Mouse (Mus musculus) midbrain, postnatal 0 days (tissue): Measurements from ENCODE around the gene Vmn1r212. TPM values are rescaled to one million over a fixed set of nuclear protein-coding genes. Genes with fewer than 3 reads are reported as not detected.
"Not testable (repeated sequence)": the region's sequence is repeated elsewhere in the genome, so short reads cannot be mapped to it uniquely, and the experiment has no call there.

Source experiments
- ATAC-seq: fragments of 200-750 bp; cut with Nextera tagmentation; 2 replicates; pipeline ENCODE4 v1.8.0; 2017; ENCODE audit warnings: moderate number of reproducible peaks, mild to moderate bottlenecking, moderate TSS enrichment, moderate library complexity; ENCODE audit not compliant: low FRiP score
- DNase-seq: peaks from one replicate; pipeline ENCODE4 v3.0.0-alpha.2; 2015; ENCODE audit warnings: low spot score
- H3K27ac ChIP-seq: fragments of 300-500 bp; sonication (generic); 2 replicates; pipeline ENCODE4 v1.5.1; 2014; ENCODE audit warnings: low read depth, mild to moderate bottlenecking, low read length, mixed read lengths
- H3K27me3 ChIP-seq: fragments of 300-500 bp; sonication (generic); 2 replicates; pipeline ENCODE4 v1.6.1; 2014; ENCODE audit warnings: low read length, control low read depth, mixed read lengths; ENCODE audit not compliant: insufficient read depth
- H3K36me3 ChIP-seq: fragments of 300-500 bp; sonication (generic); 2 replicates; pipeline ENCODE4 v1.6.1; 2014; ENCODE audit warnings: low read length, control low read depth, mixed read lengths; ENCODE audit not compliant: insufficient read depth
- H3K4me1 ChIP-seq: fragments of 300-500 bp; sonication (generic); 2 replicates; pipeline ENCODE4 v1.6.1; 2014; ENCODE audit warnings: mild to moderate bottlenecking, control low read depth, antibody characterized with exemption, low read length, mixed read lengths; ENCODE audit not compliant: insufficient read depth
- H3K4me2 ChIP-seq: fragments of 300-500 bp; sonication (generic); 2 replicates; pipeline ENCODE4 v1.6.1; 2014; ENCODE audit warnings: low read depth, mild to moderate bottlenecking, low read length, mixed read lengths; ENCODE audit not compliant: poor library complexity, severe bottlenecking
- H3K4me3 ChIP-seq: fragments of 300-500 bp; sonication (generic); 2 replicates; pipeline ENCODE4 v1.5.1; 2014; ENCODE audit warnings: low read depth, mild to moderate bottlenecking, low read length, moderate library complexity
- H3K9ac ChIP-seq: fragments of 300-500 bp; sonication (generic); replicated peaks from 2 replicates; pipeline ENCODE4 v1.6.1; 2014; ENCODE audit warnings: mild to moderate bottlenecking, low read length, moderate library complexity, mixed read lengths; ENCODE audit not compliant: poor library complexity, severe bottlenecking
- H3K9me3 ChIP-seq: fragments of 300-500 bp; sonication (generic); 2 replicates; pipeline ENCODE4 v1.6.1; 2016; ENCODE audit warnings: low read length, control low read depth
- CTCF ChIP-seq: IDR thresholded peaks from 2 replicates; pipeline ENCODE4 v1.5.1; 2016; ENCODE audit warnings: antibody characterized with exemption, mild to moderate bottlenecking
- WGBS: fragments of 180-500 bp; shearing (Covaris S2); extraction: QIAGEN DNeasy Blood & Tissue Kit; methylation state at CpG from one replicate; pipeline ENCODE4 v1.1.7; 2014; 5-methylcytosine and 5-hydroxymethylcytosine counted together
- polyA plus RNA-seq: library from polyadenylated mRNA; unstranded; fragments of >200 nt; fragmentation: Nextera tagmentation; extraction: Ambion mirVana; gene quantifications from 2 replicates; pipeline ENCODE4 v1.2.1, GENCODE M21; 2015
- total RNA-seq: library from RNA; depleted of rRNA; stranded (reverse); fragments of >200 nt; gene quantifications from 2 replicates; pipeline ENCODE4 v1.2.3, GENCODE M21; 2014; rRNA removed

Vmn1r212 gene
- total RNA-seq, result not detected in 2 replicates
- not detected in 2 replicates for polyA plus RNA-seq

- Histone ChIP-seq H3K27me3 (no peaks in the 10 kb centered on the region), H3K4me3 (no peak within 1 kb of the TSS), H3K27ac (no peak within 1 kb of the TSS), H3K4me2 (no peak within 1 kb of the TSS), H3K9me3 (no peaks in the 10 kb centered on the region), H3K36me3 (no peaks in the 10 kb centered on the region), H3K4me1 (no peaks in the 10 kb centered on the region), H3K9ac (no peak within 1 kb of the TSS)
- WGBS, result 85% methylated on average over 4 of the region's 4 CpGs
- no peak for ATAC-seq
- TF ChIP-seq CTCF, result no peak
- no peak for DNase-seq
Measured at GRCm38 (mm10) chr13:22884105-22884504, at the start of gene Vmn1r212. Gene Vmn1r212, minus strand, starts transcription at chr13:22884205.

- no peaks in the 10 kb centered on the region for H3K4me1 ChIP-seq
- 97% methylated on average over 1 of the region's 1 CpGs for WGBS
- H3K9me3 ChIP-seq, result no peaks in the 10 kb centered on the region
- H3K36me3 ChIP-seq, result no peaks in the 10 kb centered on the region
- DNase-seq, result no peak
- no peak for ATAC-seq
- no peak overlapping the region for H3K9ac ChIP-seq
- no peak overlapping the region for H3K4me2 ChIP-seq
- TF ChIP-seq CTCF, result no peak
- no peak overlapping the region for H3K27ac ChIP-seq
- H3K27me3 ChIP-seq, result no peaks in the 10 kb centered on the region
- no peak overlapping the region for H3K4me3 ChIP-seq
Measured at GRCm38 (mm10) chr13:22879257-22879656, 4.7 kb downstream of the Vmn1r212 start.

GRCm38 (mm10) chr13:22857461-22857860 lies 26.5 kb downstream of the Vmn1r212 start, which contains the start of gene Vmn1r211:
Gene Vmn1r211, minus strand, starts transcription at chr13:22857561.
- Histone ChIP-seq H3K36me3 (no peaks in the 10 kb centered on the region), H3K27ac (no peak within 1 kb of the TSS), H3K4me1 (no peaks in the 10 kb centered on the region), H3K27me3 (no peaks in the 10 kb centered on the region), H3K4me2 (no peak within 1 kb of the TSS), H3K4me3 (no peak within 1 kb of the TSS), H3K9ac (no peak within 1 kb of the TSS), H3K9me3 (no peaks in the 10 kb centered on the region)
- ATAC-seq (no peak), DNase-seq (no peak)
- WGBS, result 83% methylated on average over 1 of the region's 1 CpGs
- TF ChIP-seq CTCF, result no peak

- TF ChIP-seq CTCF, result no peak
- 78% methylated on average over 4 of the region's 4 CpGs for WGBS
- no peaks in the 10 kb centered on the region for H3K4me1 ChIP-seq
Measured at GRCm38 (mm10) chr13:22854760-22855159, 29.2 kb downstream of the Vmn1r212 start.

GRCm38 (mm10) chr13:22846798-22847197 lies 37.2 kb downstream of the Vmn1r212 start:
- H3K4me1 ChIP-seq, result no peaks in the 10 kb centered on the region
- no peaks in the 10 kb centered on the region for H3K9me3 ChIP-seq
- no peaks in the 10 kb centered on the region for H3K36me3 ChIP-seq
- ATAC-seq (no peak), DNase-seq (no peak)
- no peak for TF ChIP-seq CTCF
- H3K4me3 ChIP-seq, result no peak overlapping the region
- 88% methylated on average over 1 of the region's 1 CpGs for WGBS
- no peak overlapping the region for H3K27ac ChIP-seq
- no peak overlapping the region for H3K9ac ChIP-seq
- H3K4me2 ChIP-seq, result no peak overlapping the region
- H3K27me3 ChIP-seq, result no peaks in the 10 kb centered on the region

More at GRCm38 (mm10) chr13:22854760-22855159, 29.2 kb downstream of the Vmn1r212 start:
- DNase-seq (no peak), ATAC-seq (no peak)
- Histone ChIP-seq H3K27ac (no peak overlapping the region), H3K27me3 (no peaks in the 10 kb centered on the region), H3K4me2 (no peak overlapping the region), H3K9ac (no peak overlapping the region), H3K4me3 (no peak overlapping the region), H3K9me3 (no peaks in the 10 kb centered on the region), H3K36me3 (no peaks in the 10 kb centered on the region)

- H3K9me3 ChIP-seq, H3K4me3 ChIP-seq, H3K4me1 ChIP-seq, H3K9ac ChIP-seq, DNase-seq, H3K4me2 ChIP-seq, H3K36me3 ChIP-seq, ATAC-seq, H3K27ac ChIP-seq, H3K27me3 ChIP-seq: not testable (repeated sequence)
- 55% methylated on average over 3 of the region's 3 CpGs for WGBS
Measured at GRCm38 (mm10) chr13:22844304-22844703, 39.7 kb downstream of the Vmn1r212 start.

Other genes starting within 250 kb of the Vmn1r212 start
- gene Vmn1r207-ps, start 154.6 kb downstream of the Vmn1r212 start, total RNA-seq, result not detected in 2 replicates
- not detected in 2 replicates for gene Vmn1r207-ps, start 154.6 kb downstream of the Vmn1r212 start, polyA plus RNA-seq
- gene Vmn1r208, start 106.8 kb downstream of the Vmn1r212 start, total RNA-seq, result not detected in 2 replicates
- gene Vmn1r208, start 106.8 kb downstream of the Vmn1r212 start, polyA plus RNA-seq, result not detected in 2 replicates
- not detected in 2 replicates for gene Vmn1r209, start 74.5 kb downstream of the Vmn1r212 start, total RNA-seq
- not detected in 2 replicates for gene Vmn1r209, start 74.5 kb downstream of the Vmn1r212 start, polyA plus RNA-seq
- gene Vmn1r210, start 52.9 kb downstream of the Vmn1r212 start, total RNA-seq, result not detected in 2 replicates
- gene Vmn1r210, start 52.9 kb downstream of the Vmn1r212 start, polyA plus RNA-seq, result not detected in 2 replicates
- gene Vmn1r211, start 26.6 kb downstream of the Vmn1r212 start, total RNA-seq, result not detected in 2 replicates
- not detected in 2 replicates for gene Vmn1r211, start 26.6 kb downstream of the Vmn1r212 start, polyA plus RNA-seq
- gene Vmn1r213, start 123.5 kb upstream of the Vmn1r212 start, total RNA-seq, result not detected in 2 replicates
- gene Vmn1r213, start 123.5 kb upstream of the Vmn1r212 start, polyA plus RNA-seq, result not detected in 2 replicates
- not detected in 2 replicates for gene Vmn1r214, start 146.2 kb upstream of the Vmn1r212 start, total RNA-seq
- not detected in 2 replicates for gene Vmn1r214, start 146.2 kb upstream of the Vmn1r212 start, polyA plus RNA-seq
- gene Vmn1r215, start 183.8 kb upstream of the Vmn1r212 start, total RNA-seq, result not detected in 2 replicates
- gene Vmn1r215, start 183.8 kb upstream of the Vmn1r212 start, polyA plus RNA-seq, result not detected in 2 replicates
- gene Vmn1r217, start 234.0 kb upstream of the Vmn1r212 start, total RNA-seq, result not detected in 2 replicates
- gene Vmn1r217, start 234.0 kb upstream of the Vmn1r212 start, polyA plus RNA-seq, result not detected in 2 replicates
- not detected in 2 replicates for gene Vmn1r218, start 248.9 kb upstream of the Vmn1r212 start, total RNA-seq
- gene Vmn1r218, start 248.9 kb upstream of the Vmn1r212 start, polyA plus RNA-seq, result not detected in 2 replicates